Mouse (Mus musculus) ES-Bruce4 (cell line): ENCODE results near the gene Ubr4.

Experiments used
- CTCF ChIP-seq: IDR thresholded peaks from one replicate; pipeline ENCODE4 v1.8.1; 2011; ENCODE audit warnings: low read depth, low read length
- POLR2A ChIP-seq: IDR thresholded peaks from one replicate; pipeline ENCODE4 v1.8.1; 2011; ENCODE audit warnings: low read length; ENCODE audit not compliant: insufficient read depth

- no peak for TF ChIP-seq CTCF
- no peak for TF ChIP-seq POLR2A
Observed at GRCm38 (mm10) chr4:139511557-139511956, 159.1 kb downstream of the Ubr4 start.
